Mouse (Mus musculus) thymus, adult 2 months (tissue): ENCODE results near the gene Myo3b.

Source experiments
- CTCF ChIP-seq: fragments of 200-500 bp; IDR thresholded peaks from 2 replicates; pipeline ENCODE4 v1.5.1; 2012; ENCODE audit warnings: mild to moderate bottlenecking, control low read depth, low read length, moderate library complexity, borderline replicate concordance; ENCODE audit not compliant: control insufficient read depth, poor library complexity, insufficient read depth; ENCODE audit errors: extremely low read depth
- POLR2A ChIP-seq: fragments of 200-500 bp; IDR thresholded peaks from 2 replicates; pipeline ENCODE4 v1.6.1; 2012; ENCODE audit warnings: mild to moderate bottlenecking, low read length, control low read depth, moderate library complexity; ENCODE audit not compliant: control insufficient read depth, poor library complexity, insufficient read depth; ENCODE audit errors: extremely low read depth

DNA sequence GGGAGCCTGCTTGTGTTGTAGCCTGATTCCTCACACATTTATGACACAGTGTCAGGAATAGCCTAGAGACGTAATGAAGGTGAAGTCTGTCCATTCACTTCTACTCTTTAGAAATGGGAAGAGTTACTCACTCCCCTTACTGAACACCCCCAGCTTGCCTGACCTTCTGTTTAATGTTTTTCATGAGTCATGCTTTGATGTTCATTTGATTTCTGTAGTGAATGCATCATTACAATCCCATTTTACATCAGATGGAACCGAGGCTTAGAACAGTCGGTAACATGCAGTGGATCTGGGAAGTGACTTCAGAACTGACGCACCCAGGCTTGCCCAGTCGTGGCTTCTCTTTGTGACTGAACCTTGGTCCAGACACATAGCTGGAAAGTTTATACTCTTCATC is 131.5 kb downstream of the Myo3b start:
- TF ChIP-seq CTCF (no peak), POLR2A (no peak)
